Mouse (Mus musculus) yolk sac, embryonic 10.5 days (tissue): Measurements from ENCODE around the gene Grik4.
"Not testable (repeated sequence)": the region's sequence is repeated elsewhere in the genome, so short reads cannot be mapped to it uniquely, and the experiment has no call there.

Source experiments
- DNase-seq: peaks from one replicate; pipeline ENCODE4 v3.0.0-alpha.2; 2017; ENCODE audit warnings: low spot score

Gene Grik4

GRCm38 (mm10) chr9:42943781-42944535, at the start of gene Grik4:
Gene Grik4, minus strand, starts transcription at chr9:42944493.
- peak; percentile 35 for DNase-seq

DNA sequence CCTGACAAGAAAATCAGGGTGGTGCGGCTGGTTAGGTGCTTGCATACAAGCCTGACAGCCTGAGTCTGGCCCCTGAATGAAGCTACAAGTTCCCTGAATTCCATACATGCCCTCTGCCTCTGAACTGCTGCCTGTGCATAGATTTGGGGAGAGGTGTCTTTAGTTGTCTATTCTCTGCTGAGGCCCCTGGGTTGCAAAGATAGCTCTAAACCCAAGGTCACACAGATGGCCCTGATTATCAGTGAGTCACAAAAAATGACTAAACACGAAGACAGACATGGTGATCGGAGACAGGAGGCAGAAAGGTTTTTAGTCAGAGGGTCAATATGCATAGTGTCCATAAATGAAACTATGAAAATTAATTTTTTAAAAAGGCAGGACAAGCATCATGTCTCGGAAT, 49.4 kb upstream of the Grik4 start:
- no peak for DNase-seq

GRCm38 (mm10) chr9:42987988-42988387, 43.7 kb upstream of the Grik4 start:
- no peak for DNase-seq

DNA sequence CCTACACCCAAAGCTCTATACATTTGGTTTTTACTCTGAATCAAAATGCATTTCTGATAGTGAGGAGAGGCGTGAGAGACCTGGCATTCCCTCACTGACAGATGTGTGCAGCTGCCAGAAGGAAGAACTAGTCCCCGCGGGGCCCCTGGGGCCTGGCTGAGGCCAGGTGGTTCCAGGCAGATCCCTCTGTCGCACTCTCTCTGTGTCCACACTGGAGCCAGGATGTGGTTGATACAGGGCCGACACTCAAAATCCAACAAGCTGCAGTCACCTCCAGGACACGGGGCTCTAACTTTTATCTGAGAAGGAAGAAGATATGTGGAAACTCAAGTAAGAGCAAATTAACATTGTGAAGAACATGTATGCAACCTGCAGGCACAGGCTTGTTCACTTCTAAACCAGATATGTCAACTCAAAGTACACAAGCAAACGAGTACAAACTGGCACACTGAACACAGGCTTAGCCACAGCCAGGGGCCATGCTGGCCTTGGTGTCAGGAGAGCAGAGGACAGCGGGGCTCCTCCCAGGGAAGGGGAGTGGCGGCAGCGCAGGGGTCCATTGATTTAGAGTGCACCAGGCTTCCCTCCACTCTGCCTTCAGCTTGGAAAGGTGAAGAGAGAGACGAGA, 24.7 kb upstream of the Grik4 start:
- no peak for DNase-seq

DNA sequence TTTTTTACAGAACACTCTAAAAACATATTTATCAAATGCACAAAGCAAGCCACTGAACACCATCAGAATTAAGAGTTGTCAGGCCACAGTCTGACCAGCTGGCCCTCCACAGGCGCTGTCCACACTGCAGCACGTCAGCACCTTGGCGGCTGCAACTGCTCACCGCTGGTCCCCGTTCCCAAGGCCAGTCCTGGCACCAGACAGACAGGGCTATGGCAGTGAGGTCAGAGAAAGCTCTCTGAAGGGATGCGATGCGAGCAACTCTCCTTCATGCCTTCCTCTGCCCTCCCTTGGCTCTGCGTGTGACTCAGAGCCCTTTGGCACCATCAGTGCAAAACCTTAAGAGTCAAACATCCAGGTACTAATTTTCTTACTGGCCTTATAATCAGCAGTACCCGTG, 23.4 kb upstream of the Grik4 start:
- no peak for DNase-seq

DNA sequence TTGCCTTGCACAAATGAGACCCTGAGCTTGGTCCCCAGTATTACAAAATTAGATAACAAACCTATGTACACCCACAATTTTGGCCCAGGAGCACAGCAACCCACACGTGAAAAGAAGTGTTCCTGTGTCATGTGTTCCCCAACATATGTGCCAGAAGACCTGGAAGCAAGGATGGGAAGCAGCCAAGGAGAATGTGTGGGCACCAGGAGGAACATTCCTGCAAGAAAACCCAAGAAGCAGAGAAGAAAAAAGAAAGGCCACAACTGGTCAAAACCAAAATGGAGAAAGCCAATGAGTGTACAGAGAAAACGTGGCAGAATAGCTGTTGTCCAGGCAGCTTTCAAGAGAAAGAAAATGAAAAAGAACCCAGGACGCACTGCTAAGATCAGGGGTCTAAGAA, 20.5 kb upstream of the Grik4 start:
- not testable (repeated sequence) for DNase-seq

DNA sequence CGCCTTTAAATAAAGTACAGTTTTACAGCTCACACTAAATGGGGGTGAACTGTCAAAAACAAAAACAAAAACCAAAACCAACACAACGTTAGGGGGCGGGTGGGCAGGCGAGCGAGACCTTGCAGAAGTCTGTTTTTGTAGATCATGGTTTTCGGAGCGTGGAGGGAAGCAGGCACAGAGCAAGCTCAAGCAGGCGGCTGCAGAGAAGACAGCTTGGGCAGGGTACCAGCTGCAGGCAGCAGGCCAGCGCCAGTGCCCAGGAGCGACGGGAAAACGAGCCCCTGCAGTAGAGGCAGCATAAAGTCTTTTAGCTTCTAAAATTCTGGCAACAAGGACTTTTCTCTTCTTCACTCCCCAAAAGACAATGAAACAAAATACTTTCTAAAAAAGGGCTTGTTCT, 20.1 kb upstream of the Grik4 start:
- no peak for DNase-seq

GRCm38 (mm10) chr9:42962506-42962905, 18.2 kb upstream of the Grik4 start:
- DNase-seq, result no peak

DNA sequence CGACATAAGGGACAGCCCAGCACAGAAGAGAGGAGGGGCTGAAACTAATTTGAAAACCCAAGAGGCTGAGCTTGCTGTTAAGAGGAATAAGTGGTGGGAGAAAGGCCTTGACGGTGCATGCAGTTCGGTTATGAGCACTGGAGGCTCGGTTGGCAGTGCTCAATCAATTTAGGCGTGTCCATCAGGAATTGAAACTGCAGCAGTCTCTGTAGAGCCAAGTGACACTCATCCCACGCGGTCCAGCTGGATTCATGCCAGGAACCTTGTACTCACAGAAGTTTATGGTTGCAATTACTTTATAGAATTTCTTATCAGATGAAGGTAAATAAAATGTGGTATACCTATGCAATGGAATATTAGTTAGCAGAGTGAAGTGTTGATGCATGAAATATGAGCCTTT, 14.1 kb upstream of the Grik4 start:
- DNase-seq, result no peak

GRCm38 (mm10) chr9:42948381-42948780, 4.1 kb upstream of the Grik4 start:
- no peak for DNase-seq

DNA sequence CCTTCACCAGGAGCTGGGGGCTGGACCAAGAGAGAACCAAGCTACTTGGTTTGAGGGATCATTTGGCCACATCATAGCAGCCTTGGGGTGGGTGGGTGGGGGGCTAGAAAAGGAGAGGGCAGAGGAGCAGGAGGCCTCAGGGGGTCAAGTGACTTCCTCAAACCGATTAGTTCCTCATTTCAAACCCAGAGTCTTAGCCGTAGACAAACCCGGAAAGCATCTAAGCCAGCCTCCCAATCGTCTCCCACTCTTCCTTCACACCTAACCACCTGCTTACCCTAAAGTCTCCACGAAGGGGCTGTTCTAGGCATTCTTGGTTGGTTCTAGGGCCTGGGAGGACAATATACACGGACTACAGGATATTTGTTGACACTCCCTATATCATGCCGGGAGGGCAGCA, 881 bp upstream of the Grik4 start:
- no peak for DNase-seq

DNA sequence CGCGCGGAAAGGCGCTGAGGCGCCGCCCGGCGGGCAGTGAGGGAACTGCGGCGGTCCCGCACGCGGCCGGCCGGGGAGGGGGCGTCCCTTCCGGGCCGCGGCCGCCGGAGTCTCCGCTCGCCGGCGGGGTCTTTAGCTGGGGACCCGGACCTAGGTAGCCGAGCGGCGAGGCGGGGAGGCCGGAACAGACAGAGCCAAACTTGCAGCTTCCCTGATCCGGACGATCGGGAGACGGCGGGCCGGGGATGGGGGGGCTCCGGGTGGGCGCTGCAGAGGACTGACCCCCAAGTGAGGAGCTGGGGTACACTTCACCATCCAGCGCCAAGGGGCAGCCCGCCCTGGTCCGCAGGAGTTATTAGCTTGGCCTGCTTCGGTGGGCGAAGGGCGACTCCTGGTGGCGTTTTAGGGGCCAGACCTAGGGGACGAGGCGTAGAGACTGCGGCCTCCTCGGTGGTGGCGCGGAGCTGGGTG, 278 bp upstream of the Grik4 start:
- DNase-seq, result peak; percentile 87

- no peak for DNase-seq
Measured at GRCm38 (mm10) chr9:42943057-42943529, 1.2 kb downstream of the Grik4 start.

GRCm38 (mm10) chr9:42942148-42942547, 2.1 kb downstream of the Grik4 start:
- DNase-seq, result no peak

DNA sequence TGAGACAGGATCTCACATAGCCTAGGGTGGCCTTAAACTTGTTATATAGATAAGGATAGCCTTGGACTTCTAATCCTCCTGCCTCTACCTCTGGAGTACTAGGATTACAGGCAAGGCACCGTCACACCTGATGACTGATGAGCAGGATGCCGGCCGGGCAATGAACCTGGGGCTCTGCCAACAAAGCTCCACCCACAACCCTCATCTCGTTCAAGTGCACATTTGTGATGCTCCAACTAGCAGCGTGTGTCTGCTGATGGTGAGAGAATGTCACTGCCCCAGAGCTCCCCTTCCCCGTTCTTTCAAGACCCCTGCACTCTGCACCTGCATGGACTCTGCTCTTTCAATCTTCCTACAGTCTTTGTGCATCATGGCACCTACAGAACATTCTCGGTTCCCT, 12.1 kb downstream of the Grik4 start:
- DNase-seq, result no peak

DNA sequence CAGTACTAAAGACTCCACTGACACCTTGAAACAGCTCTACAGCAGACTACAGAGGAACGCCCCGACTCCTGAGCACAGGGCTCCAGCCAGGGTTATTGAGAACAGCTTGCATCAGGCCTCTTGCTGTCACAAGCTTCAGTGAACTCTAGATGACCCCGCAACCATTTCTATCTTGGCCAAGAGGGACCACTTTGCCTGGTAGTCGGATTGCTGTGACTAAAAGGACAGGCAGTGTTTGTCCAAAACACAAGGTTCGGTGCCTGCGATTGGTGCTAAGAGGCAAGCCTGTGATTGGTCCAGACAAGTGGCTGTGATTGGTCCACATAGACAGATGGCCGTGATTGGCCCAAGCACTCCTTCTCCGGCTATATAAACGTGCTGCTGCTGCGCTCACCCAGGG, 16.8 kb downstream of the Grik4 start:
- peak; percentile 6 for DNase-seq

- DNase-seq, result no peak
Measured at GRCm38 (mm10) chr9:42926564-42926963, 17.7 kb downstream of the Grik4 start.

GRCm38 (mm10) chr9:42921830-42922229, 22.5 kb downstream of the Grik4 start:
- DNase-seq, result no peak

DNA sequence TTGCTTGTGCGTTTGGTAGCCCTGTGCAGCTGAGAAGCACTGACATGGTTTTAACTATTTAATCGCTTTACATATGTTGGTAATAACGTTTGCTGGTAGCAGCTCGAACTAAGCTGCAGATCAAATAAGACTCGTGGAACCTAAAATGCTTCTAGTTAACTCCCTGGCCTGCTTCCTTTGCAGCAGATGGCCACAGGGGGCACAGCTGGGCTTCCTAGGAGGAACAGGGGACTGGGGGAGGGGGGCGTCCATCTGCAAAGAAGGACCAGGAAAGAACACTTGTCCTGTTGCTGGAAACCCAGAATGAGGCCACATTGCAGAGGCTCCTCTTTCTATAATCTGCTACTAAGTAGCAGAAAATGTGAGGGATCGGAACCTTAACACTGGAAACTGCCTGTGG, 24.1 kb downstream of the Grik4 start:
- DNase-seq, result no peak

DNA sequence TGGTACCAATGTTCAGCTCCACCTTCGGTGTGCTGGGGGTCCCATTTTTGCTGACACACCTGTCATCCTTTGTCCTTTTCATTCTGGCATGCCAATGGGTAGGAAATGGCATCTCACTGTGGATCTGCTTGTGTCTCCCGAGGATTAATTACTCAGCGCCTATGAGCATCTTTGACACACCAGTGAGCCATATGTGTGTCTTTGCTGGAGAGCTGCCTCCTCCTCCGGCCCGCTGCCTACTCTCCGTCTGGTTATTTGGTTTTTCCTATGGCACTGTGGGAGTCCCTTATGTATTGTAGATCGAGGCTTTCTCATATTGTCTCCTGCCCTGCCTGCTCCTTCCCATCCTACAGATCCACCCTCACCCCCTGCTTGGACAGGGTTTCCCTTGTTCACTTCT, 26.4 kb downstream of the Grik4 start:
- DNase-seq, result no peak

GRCm38 (mm10) chr9:42913201-42913600, 31.1 kb downstream of the Grik4 start:
- DNase-seq, result no peak

DNA sequence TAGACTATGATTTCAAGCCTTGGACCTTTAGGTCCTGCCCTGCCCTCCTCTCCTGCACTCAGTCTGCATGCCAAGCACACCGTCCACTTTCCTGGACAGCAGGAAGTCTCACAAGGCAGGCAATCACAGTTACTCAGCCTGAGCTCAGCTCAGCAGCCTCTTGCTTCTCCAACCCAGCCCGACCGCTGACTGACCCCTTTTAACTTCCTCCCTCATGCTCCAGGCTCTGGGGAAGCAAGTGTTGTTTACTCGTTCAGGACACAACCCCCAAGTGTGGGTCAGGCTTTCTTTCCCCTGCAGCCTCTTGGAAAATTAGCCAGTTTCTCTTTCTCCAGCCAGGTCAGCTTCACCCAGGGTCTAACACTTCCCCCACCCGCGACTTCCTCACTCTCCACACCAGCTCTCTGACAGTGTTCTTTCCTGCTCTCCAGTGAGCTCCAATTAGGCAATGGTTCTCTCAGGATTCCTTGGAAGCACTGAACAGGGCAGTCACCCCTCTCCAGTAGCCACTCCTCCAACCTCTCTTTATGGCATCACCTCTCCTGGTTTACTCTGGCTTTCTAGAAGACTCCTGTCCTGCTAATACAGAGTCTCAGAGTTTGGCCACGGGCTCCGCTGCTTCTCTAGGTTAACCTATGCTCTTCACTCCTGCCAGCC, 35.5 kb downstream of the Grik4 start:
- peak; percentile 78 for DNase-seq

GRCm38 (mm10) chr9:42906995-42907394, 37.3 kb downstream of the Grik4 start:
- peak; percentile 75 for DNase-seq
